Mouse (Mus musculus): ENCODE data around the gene Lsm3. TPM values are rescaled to one million over a fixed set of nuclear protein-coding genes. Genes with fewer than 3 reads are reported as not detected.
"Not testable (repeated sequence)": the region's sequence is repeated elsewhere in the genome, so short reads cannot be mapped to it uniquely, and the experiment has no call there.

The Lsm3 gene
- total RNA-seq (2014; fragmentation: Nextera tagmentation) (211 and 214 TPM in 2 replicates), total RNA-seq (2017) (372 and 520 TPM in 2 replicates)

DNA sequence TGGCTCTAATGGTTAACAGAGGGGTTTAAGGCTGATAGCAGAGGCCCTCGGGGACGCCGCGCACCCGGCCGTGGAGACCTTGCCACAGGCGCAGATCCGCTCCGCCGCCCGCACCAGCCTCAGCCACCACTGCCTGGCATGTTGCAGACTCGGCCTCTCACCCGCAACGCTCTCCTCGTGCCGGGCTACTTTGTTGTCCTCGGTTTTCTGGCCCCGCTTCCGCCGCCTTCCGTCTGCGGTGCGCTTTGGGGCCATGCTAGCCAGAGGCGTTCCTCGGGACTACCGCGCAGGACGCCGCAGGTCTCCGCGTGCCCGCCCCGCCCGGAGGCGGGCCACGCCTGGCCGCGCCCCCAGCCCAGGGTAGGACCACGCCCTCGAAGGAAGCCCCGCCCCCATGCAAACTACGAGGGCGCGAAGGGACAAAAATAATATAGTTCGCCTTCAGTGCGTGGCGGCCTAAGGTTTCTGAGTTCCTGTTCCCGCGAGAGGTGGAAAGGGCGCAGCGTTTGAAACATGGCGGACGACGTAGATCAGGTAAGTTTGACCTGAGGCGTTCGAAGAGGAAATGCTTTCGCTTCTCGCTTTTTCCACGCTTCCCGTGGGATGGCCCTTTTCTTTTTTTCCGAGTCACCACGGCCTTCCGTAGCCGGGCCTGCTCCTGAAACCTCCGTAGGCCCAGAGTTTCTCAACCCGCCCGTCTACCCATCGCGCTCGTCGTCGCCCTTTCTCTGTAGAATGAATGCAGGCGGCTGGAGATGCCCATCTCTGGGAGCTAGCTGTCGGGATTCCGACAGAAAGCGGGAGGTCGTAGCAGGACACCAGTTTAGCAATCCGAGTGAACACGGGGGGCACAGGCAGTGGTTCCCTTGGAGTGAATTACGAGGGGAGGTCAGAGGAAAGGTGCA lies at the start of gene Lsm3, which contains the start of gene Xpc:
Gene Lsm3, plus strand, starts transcription at position 384 of the 905 bp plus-strand sequence.
Gene Xpc, minus strand, starts transcription at position 344 of the 905 bp plus-strand sequence.
- ATAC-seq (replicated peaks; ENCODE audit: low FRiP score, low TSS enrichment, poor library complexity, severe bottlenecking): peak; percentile 89

DNA sequence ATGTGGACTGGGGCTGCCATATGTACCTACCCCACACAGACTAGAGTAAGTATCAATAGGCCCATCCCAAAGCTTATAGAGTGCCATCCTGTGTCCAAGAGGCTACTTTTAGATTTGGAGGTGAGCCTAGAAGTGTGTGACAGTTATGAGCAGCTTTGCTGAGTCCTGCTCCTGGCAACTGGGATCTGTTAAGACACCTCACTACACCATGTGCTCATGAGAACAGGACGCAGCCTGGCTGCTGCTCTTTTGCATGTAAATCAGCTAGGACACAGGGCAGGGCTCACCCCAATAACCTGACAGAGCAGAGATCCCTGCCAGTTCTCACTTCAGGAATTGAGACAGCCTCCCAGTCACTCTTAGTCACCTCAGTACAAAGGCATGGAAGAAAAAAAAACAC lies 48.6 kb upstream of the Lsm3 start:
- no peak for ATAC-seq (replicated peaks; ENCODE audit: low FRiP score, low TSS enrichment, poor library complexity, severe bottlenecking)

DNA sequence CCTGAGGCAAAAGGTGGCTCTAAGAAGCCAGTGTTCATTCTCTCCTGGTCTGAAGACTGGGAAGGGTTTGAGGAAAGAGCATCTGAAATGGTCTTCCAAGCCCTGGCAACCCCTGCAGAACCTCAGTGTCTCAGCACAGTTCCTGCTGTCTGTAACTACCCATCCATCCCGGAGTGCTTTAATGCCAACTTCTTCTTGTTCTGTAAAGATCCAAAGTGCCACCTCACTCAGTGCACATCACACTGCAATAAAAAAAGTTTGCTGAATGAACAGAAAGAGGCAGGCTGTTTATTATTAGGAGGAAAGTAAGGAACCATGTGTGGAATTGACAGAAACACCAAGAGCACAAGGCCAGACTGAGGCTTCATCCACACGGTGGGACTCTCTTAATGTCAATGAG lies 45.0 kb upstream of the Lsm3 start:
- ATAC-seq (replicated peaks; ENCODE audit: low FRiP score, low TSS enrichment, poor library complexity, severe bottlenecking): no peak

DNA sequence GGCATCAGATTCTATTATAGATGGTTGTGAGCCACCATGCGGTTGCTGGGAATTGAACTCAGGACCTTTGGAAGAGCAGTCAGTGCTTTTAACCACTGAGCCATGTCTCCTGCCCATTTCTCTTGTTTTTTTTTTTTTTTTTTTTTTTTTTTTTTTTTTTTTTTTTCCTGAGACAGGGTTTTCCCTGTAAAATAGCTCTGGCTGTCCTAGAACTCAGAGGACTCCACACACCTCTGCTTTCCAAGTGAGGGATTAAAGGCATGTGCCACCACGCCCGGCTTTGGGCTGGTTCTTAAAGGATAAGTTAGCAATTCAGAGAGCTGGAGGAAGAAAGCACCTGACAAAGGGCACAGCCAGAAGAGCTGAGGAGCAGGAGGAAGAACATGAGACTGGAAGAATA lies 44.3 kb upstream of the Lsm3 start:
- ATAC-seq (replicated peaks; ENCODE audit: low FRiP score, low TSS enrichment, poor library complexity, severe bottlenecking): not testable (repeated sequence)

DNA sequence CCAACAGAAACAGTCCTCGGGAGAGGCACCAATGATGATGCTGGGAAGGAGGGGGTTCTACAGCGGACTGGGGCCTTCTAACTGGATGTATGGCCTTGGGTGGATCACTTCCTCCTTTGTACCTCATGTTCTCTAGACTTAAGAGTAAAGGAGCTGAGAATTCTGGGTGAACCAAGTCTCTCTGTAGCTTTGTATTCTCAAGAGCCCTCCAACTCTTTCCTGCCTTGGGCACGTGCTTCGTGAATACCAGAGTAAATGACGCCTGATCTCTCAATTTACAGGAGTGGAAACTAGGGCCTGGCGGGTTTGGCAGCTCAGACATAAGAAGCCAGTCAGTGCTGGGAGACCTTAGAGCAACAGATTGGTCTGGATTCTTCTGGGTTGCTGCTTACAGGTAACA lies 43.4 kb upstream of the Lsm3 start:
- no peak for ATAC-seq (replicated peaks; ENCODE audit: low FRiP score, low TSS enrichment, poor library complexity, severe bottlenecking)

DNA sequence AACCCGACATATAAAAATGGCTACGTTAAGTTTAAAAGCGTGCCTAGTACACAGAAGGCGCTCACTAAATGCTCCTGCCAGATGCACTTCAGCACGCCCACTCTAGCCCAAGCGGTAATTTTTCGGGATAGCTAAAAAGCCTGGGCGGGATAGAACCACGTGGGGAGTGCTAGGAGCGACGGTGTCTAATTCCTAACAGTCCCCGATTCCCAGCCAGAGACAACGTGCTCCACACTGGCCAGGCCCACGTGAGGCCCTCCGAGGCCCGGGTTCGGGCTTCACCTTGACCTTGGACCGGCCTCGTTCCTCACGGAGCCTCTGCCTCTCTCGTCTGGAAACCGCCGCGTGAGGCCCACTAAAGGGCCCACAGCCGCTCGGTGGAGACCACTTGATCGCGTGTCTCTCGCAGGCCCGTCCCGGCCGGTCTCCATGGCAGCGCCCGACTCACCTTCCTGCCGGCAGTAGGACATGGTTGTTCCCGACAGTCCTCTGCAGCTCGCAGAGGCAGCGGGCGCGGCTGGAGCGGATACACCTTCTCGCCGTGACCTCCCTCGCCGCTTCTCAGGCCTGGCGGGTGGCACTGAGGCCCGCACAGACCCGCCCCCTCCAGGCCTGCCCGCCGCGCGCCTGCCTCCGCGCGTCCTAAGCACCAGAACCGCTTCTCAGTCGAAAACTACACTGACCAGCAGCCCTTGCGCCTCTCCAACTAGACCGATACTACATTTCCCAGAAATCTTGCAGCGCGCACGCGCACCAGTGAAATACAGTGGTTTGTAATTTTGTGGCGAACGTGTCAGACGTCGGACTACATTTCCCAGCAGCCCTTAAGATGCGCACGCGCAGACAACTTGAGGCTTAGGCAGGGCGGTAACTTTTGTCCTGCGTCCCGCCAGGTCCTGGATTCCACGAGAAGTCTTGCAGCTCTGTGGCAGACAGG lies 42.6 kb upstream of the Lsm3 start, which contains the start of the genes Chchd4 and Tmem43:
Gene Chchd4, minus strand, starts transcription at position 679 of the 937 bp plus-strand sequence.
Gene Tmem43, plus strand, starts transcription at position 836 of the 937 bp plus-strand sequence.
- peak; percentile 85 for ATAC-seq (replicated peaks; ENCODE audit: low FRiP score, low TSS enrichment, poor library complexity, severe bottlenecking)

DNA sequence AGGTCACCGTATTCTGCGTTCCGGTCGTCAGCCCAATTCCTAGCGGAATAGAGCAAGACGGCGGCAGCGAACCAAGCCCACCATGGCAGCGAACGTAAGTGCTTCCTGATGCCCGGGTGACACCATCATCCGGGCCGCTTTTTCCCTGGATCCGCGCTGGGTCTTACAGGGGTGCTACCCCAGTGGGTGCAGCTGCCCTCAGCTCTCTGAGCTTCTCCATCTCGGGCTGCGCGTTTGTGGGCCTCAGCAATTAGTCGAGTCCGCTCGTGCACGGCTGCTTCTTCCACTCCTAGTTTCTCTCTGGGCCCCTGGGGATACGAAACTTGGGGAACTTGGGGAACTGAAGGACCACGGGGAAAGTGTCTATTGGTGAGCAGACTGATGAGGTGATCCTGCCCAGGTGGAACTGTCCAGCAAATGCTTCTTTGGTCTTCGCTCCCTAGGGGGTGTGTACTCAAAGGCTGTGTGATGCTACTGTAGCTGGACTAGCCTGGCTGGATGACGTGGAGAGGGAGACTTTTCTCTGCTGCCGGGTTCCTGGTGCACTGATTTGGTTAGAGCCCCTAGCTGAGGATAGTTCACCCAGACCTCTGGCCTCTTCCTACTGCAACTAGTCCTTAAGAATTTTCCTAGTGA lies 41.8 kb upstream of the Lsm3 start:
- ATAC-seq (replicated peaks; ENCODE audit: low FRiP score, low TSS enrichment, poor library complexity, severe bottlenecking): peak; percentile 36

DNA sequence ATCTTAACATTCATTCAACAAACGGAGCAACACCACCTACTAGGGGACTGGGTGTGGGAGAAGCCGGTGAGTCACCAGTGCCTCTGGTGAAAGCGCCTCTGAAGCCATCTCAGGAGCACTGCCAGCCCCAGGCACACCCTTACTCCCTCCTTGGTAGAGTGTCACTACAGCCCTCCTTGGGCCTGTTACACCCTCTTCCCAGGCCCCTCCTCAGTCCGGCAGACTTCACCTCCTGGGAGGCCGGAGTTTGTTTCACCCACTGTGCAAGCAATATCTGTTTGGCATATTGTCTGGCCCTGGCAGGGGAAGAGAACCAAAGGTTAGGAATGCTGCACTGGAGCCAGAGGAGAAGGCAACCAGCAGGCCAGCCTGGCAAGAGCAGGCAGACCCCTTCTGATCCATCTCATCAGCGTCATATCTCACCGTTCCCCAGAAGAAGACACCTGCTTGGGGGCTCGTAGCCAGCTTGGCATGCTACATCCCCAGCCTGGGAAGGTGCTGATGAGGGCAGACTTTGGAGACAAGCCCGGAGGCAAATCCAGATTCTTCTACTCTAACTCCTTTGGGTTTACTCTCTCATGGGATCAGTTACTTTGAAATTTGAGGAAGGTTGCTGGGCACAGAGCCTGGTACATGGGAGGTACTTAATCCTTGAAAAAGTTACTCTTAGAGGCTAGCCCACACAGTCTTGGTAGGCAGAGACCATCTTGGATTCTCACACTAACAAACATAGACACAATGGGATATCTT lies 41.1 kb upstream of the Lsm3 start:
- 0 out of 2 replicates have a peak, but pooled peaks have one; percentile 15 for ATAC-seq (replicated peaks; ENCODE audit: low FRiP score, low TSS enrichment, poor library complexity, severe bottlenecking)

DNA sequence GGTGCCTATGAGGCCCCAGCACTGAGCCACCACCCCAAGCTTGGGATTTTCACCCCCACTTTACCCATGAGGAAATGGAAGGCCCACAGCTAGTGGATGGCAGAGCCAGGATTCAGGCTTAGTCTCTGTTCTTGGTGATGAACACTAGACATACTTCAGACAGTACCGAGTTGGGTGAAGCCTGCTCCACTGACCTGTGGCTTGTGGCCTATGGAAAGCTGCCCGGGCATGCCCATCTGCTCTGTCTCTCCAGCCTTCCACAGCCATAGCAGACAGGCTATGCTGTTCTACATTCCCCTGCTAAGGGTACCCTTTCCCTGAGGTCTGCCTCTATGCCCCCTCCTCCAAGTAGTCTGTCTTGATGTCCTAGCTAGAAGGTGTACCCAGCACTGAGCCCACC lies 39.2 kb upstream of the Lsm3 start:
- no peak for ATAC-seq (replicated peaks; ENCODE audit: low FRiP score, low TSS enrichment, poor library complexity, severe bottlenecking)

DNA sequence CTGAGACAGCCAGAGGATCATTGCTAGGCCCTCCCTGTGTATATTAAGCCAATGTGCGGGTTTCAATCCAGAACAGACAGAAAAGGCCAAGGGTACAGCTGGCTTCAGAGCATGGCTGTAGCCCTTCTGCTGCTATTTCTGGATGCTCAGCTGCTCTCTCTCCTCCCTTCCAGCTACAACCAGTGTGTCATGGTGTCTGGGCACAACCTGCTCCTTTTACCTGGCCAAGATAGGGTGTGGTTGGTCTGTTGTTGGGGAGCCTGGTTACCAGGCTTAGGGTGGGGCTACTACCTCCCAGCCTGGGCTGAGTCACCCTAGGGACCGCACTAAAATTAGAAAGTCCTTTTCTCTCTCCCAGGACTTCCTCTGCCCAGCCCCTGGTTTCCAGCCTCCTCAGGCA lies 32.4 kb upstream of the Lsm3 start:
- ATAC-seq (replicated peaks; ENCODE audit: low FRiP score, low TSS enrichment, poor library complexity, severe bottlenecking): no peak

DNA sequence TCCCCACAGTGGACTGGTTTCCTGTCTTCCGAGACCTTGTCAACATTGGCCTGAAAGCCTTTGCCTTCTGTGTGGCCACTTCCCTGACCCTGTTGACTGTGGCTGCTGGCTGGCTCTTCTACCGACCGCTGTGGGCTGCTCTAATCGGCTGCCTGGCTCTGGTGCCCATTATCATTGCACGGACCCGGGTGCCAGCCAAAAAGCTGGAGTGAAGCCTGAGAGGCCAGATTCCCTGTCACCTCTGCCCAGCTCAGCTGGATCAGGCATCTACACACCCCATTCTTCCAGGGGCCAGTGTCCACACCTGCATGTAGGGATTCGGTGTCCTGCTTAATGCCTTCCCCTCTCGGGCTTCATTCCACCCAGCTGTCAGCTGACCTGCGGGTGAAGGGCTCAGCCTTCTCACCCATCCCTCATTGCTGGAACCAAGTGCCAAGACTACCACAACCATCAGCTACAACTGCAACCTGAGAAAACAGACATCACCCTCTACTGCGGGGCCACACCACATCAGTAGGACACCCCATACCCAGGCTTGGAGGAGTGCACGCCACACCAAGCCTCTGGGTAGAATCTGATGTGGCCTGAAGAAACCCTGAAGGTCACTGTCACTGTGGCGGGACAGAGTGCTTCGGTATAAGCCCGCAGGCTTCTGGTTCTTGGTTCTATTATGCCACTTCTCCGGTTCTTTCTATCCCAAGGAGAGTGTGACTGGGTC lies 28.8 kb upstream of the Lsm3 start:
- ATAC-seq (replicated peaks; ENCODE audit: low FRiP score, low TSS enrichment, poor library complexity, severe bottlenecking): no peak

DNA sequence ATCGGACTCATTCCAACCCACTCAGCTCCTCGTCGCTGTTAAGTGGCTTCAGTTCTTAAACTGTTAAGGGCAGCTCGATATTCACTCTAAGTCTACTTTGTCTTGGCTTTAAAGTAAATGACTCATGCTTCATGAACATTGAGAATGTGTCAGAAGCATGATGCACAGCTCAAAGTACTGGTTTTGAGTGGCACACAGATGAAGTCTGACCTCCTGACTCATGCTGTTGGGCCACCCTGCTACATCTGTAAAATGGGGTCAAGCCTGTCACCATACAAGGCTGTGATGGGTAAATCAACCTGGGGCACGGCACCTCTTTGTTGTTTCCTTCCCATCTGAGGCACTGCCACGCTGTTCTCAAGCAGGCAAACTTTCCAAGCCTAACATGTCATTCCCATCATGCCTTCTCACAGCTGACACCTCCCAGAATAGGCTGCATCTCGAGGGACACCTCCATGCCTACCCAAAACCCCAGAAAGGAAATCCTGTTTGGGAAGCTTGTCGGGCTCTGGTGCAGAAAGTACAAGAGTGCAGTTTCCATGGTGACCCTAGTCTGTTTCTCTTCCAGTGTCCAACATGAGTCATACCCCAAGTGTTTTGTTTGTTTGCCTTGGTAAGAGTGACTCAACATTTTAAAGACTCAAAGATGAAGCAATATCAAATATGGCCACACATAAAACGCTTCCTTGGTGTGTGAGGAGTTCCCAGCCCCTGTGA lies 27.1 kb upstream of the Lsm3 start:
- no peak for ATAC-seq (replicated peaks; ENCODE audit: low FRiP score, low TSS enrichment, poor library complexity, severe bottlenecking)

DNA sequence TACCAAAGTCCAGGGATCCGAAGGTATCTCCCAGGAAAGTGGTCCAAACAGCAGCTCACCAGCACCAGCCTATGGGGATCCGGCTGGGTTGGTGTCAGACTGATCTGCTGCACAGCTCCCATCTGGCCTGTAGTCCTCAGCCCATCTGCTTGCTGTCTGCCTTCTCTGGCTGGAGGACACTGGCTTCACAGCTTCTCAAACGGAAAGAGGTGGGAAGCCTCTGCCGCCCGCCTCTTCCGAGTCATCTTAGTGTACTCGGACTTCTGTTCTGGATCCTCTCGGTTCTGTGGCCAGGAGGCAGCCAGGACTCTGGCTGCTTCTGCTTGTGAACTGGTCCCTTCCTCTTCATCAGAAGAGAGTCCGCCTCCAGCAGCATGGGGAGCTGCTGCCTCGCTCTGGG lies 25.9 kb upstream of the Lsm3 start:
- no peak for ATAC-seq (replicated peaks; ENCODE audit: low FRiP score, low TSS enrichment, poor library complexity, severe bottlenecking)

DNA sequence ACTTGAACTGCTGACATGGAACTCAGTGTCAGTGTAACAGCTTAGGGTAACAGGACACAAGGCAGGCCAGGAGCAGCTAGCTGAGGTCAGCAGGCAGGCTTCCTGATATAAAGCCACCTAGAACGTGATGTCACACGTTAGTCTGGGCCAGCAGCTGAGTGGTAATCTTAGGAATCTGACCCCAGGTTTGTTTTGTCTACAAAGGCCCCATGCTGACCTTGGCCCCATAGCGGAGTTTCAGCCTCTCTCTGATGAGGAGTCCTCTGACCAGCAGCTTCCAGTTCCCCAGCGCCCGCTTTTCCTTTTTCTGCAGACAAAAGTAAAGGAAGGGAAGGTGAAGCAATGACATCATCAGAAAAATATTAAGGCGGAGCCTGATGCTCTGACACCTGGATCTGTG lies 24.7 kb upstream of the Lsm3 start:
- no peak for ATAC-seq (replicated peaks; ENCODE audit: low FRiP score, low TSS enrichment, poor library complexity, severe bottlenecking)

DNA sequence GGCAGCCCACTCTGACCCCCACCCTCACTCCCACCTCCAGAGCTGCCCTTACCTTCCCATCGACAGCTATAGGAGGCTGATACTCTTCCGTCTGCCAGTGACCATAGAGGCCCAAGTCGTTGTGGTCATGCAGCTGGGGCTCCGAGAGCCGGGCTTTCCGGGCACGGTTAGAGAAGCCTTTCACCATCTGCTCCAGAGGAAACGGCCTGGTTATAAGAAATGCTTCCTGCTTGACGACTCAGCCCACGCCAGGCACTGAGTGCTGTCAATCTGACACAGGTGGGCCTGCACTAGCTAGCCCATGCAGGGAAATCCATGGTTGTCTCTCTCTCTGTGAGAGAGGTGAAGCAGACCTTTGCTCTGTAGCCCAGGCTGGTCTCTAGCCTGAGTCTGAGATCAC lies 22.7 kb upstream of the Lsm3 start:
- ATAC-seq (replicated peaks; ENCODE audit: low FRiP score, low TSS enrichment, poor library complexity, severe bottlenecking): no peak

DNA sequence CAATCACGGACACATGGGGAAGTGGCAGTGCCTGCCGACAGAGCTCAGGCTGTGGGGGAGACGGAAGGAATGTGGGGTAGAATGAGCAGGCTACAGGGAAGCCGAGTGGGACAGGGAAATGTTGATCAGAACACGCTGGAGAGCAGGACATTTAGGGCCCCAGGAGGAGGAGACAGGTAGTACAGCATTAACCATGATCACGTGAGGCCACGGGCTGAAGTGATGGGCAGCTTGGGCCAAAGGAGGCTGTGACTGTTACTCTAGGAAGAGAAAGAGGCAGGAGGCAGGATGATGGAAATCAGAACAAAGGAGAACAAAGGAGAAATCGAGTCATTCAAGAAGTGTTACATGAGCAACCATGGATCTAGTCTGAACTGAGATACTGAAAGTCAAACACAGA lies 21.2 kb upstream of the Lsm3 start:
- no peak for ATAC-seq (replicated peaks; ENCODE audit: low FRiP score, low TSS enrichment, poor library complexity, severe bottlenecking)

DNA sequence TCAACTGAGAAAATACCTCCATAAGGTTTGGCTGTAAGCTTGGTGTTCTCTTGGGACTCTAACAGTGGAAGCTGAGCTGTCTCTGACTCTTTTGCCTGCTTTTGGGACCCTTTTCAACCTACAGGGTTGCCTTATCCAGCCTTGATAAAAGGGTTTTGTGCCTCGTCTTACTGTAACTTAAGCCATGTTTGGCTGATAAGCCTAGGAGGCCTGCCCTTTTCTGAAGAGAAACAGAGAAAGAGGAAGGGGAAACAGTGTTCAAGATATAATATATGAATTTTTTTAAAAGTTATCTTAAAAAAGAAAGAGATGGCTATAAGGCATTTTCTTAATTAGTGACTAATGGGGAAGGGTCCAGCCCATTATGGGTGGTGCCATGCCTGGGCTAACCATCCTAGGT lies 12.4 kb upstream of the Lsm3 start:
- ATAC-seq (replicated peaks; ENCODE audit: low FRiP score, low TSS enrichment, poor library complexity, severe bottlenecking): no peak

DNA sequence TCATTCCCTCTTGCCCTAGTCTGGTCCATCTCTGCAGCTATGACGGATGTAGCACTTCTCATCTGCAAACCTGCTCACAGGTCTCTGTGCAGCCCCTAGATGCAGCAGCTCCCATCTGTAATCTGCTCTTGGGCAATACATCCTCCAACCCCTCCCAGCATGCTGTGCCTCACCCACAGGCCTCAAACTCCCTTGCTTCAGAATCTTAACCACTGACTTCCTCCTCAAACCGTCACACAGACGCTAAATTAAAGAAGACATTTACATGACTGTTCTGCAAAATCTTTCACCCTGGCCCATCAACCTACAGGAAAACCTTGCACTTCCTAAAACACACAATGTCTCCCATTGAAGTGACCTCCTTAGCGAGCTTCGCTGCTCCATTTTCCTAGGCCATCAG lies 9.7 kb upstream of the Lsm3 start:
- ATAC-seq (replicated peaks; ENCODE audit: low FRiP score, low TSS enrichment, poor library complexity, severe bottlenecking): peak; percentile 51; the same call in 1 of the 2 replicates

Measured in megakaryocyte-erythroid progenitor cell, adult 5-6 weeks (primary cell).